ENCODE assay signal across 21 mouse cellular contexts in the genomic region with DNA sequence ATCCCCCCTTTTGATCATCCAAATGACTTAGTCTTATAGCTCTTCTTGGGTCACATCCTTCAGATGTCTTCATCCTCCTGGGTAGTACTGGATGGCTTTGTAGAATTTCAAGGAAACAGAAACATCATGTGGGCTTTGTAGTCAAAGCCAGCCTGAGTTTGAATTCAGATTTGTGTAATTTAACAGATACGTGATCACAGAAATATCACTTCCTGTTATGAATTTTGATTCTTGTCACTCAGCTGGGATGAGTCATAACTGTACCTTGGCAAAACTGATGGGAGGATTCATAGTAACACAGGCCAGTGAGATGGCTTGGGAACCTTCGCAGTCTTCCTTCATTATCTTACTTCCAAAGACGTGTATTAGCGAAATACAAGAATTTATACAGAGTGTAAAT.
DNase-seq lines count a peak whose midpoint lies in the region; ATAC-seq and TF ChIP-seq lines count a peak whose summit lies in the region.
"Had no signal": no experiment of that assay in that cellular context is flagged by ENCODE, and none has a peak within 500 bp of the region (broad histone marks: within the 10 kb centered on the region; RNA-seq: fewer than 3 reads in every experiment).

No protein-coding gene starts in this region.

- no peaks in the 10 kb centered on the region for H3K9me3 ChIP-seq in CH12.LX (replicated peaks; ENCODE audit: low read length)
- no peaks in the 10 kb centered on the region for H3K9me3 ChIP-seq in stomach, postnatal 0 days (ENCODE audit: control insufficient read depth, low read length)
- H3K9me3 ChIP-seq: embryonic facial prominence, embryonic 10.5 days; embryonic facial prominence, embryonic 12.5 days; forebrain, embryonic 13.5 days; forebrain, embryonic 15.5 days had no signal

- H3K79me2 ChIP-seq in CH12.LX (replicated peaks; ENCODE audit: control insufficient read depth, extremely low read depth, insufficient read depth, poor library complexity, severe bottlenecking) = no peaks in the 10 kb centered on the region

- TF ChIP-seq POLR2A in CH12.LX (IDR thresholded peaks at IDR 0.05; ENCODE audit: low read depth, low read length) = no peak

- no peaks in the 10 kb centered on the region for H3K36me3 ChIP-seq in CH12.LX (replicated peaks in 1 of 2; ENCODE audit: control insufficient read depth in 1 of 2, insufficient read depth in 1 of 2, low read length in 1 of 2)
- no peaks in the 10 kb centered on the region for H3K36me3 ChIP-seq in stomach, postnatal 0 days (ENCODE audit: control insufficient read depth, insufficient read depth, low read length)
- H3K36me3 ChIP-seq: embryonic facial prominence, embryonic 10.5 days; embryonic facial prominence, embryonic 12.5 days; forebrain, embryonic 15.5 days had no signal

- no peak for TF ChIP-seq RAD21 in CH12.LX (IDR thresholded peaks at IDR 0.05; ENCODE audit: low read depth, low read length)

- no peaks in the 10 kb centered on the region for H3K4me1 ChIP-seq in CH12.LX (ENCODE audit: control insufficient read depth in 1 of 2, insufficient read depth in 2 of 2)
- H3K4me1 ChIP-seq in stomach, postnatal 0 days (replicated peaks; ENCODE audit: control insufficient read depth, insufficient read depth) = no peaks in the 10 kb centered on the region
- H3K4me1 ChIP-seq: embryonic facial prominence, embryonic 10.5 days; embryonic facial prominence, embryonic 12.5 days; forebrain, embryonic 13.5 days; forebrain, embryonic 15.5 days had no signal

- dilution Hi-C loops in CH12.LX (cut with MboI; ENCODE audit: extremely low pct_ligation_motif_present, extremely low pct_unique_long_range_greater_than_20kb, low sequenced_read_pairs) = no loop called here

- TF ChIP-seq CTCF in CH12.LX (conservative IDR thresholded peaks at IDR 0.05 in 1 of 2, IDR thresholded peaks at IDR 0.05 in 1 of 2; ENCODE audit: low read depth in 2 of 2, low read length in 2 of 2) = no peak
- TF ChIP-seq CTCF in stomach, postnatal 0 days (IDR thresholded peaks at IDR 0.05; ENCODE audit: low read depth) = no peak

- no peak for TF ChIP-seq EP300 in CH12.LX (IDR thresholded peaks at IDR 0.05; ENCODE audit: low read length)
- TF ChIP-seq EP300 in stomach, postnatal 0 days (optimal IDR thresholded peaks at IDR 0.05) = no peak

- H3K27me3 ChIP-seq in CH12.LX (replicated peaks) = no peaks in the 10 kb centered on the region
- no peaks in the 10 kb centered on the region for H3K27me3 ChIP-seq in stomach, postnatal 0 days (ENCODE audit: control insufficient read depth, insufficient read depth, low read length)
- H3K27me3 ChIP-seq: embryonic facial prominence, embryonic 12.5 days; forebrain, embryonic 13.5 days; forebrain, embryonic 15.5 days had no signal

- no peak overlapping the region for H3K27ac ChIP-seq in CH12.LX (ENCODE audit: insufficient read depth, low read depth)
- H3K27ac ChIP-seq in stomach, postnatal 0 days (replicated peaks) = no peak overlapping the region
- H3K27ac ChIP-seq: embryonic facial prominence, embryonic 10.5 days; embryonic facial prominence, embryonic 12.5 days; forebrain, embryonic 13.5 days; forebrain, embryonic 15.5 days had no signal

- no peak overlapping the region for H3K9ac ChIP-seq in CH12.LX (ENCODE audit: insufficient read depth, low read depth)
- H3K9ac ChIP-seq in stomach, postnatal 0 days (ENCODE audit: low read length) = no peak overlapping the region
- H3K9ac ChIP-seq: embryonic facial prominence, embryonic 12.5 days; forebrain, embryonic 13.5 days; forebrain, embryonic 15.5 days; forebrain, postnatal 0 days had no signal

- H3K4me3 ChIP-seq in CH12.LX (replicated peaks in 1 of 3; ENCODE audit: low read depth in 2 of 3, low read length in 2 of 3, poor library complexity in 1 of 3) = no peak overlapping the region
- no peak overlapping the region for H3K4me3 ChIP-seq in stomach, postnatal 0 days (ENCODE audit: low read depth, low read length)
- H3K4me3 ChIP-seq: embryonic facial prominence, embryonic 10.5 days; embryonic facial prominence, embryonic 12.5 days; forebrain, embryonic 13.5 days; forebrain, embryonic 15.5 days had no signal

- H3K4me2 ChIP-seq in CH12.LX (ENCODE audit: insufficient read depth, low read depth, poor library complexity, severe bottlenecking) = no peak overlapping the region
- no peak overlapping the region for H3K4me2 ChIP-seq in stomach, postnatal 0 days (replicated peaks; ENCODE audit: low read depth)
- H3K4me2 ChIP-seq: embryonic facial prominence, embryonic 12.5 days; forebrain, embryonic 13.5 days; forebrain, embryonic 15.5 days had no signal

- intact Hi-C loops in heart, postnatal 10 days (cut with DNase I) = no loop called here

- in situ Hi-C loops in CH12.LX (cut with MboI; ENCODE audit: low pct_ligation_motif_present, low pct_unique_long_range_greater_than_20kb, low sequenced_read_pairs) = no loop called here

- DNase-seq in CD4-positive, CD25-positive, alpha-beta regulatory T cell, adult 2 months (ENCODE audit: low read depth, low spot score) = peak; percentile 51
- DNase-seq in CH12.LX (ENCODE audit: extremely low read depth) (peak; percentile 4), liver (no peak)
- peak; percentile 72 for DNase-seq in induced T-regulatory cell, adult 2 months (ENCODE audit: low read depth)
- DNase-seq in naive thymus-derived CD4-positive, alpha-beta T cell, adult 2 months (ENCODE audit: low read depth) = peak; percentile 18
- DNase-seq in heart, adult 18-20 months = no peak
- no peak for DNase-seq in stomach, postnatal 0 days (ENCODE audit: low spot score)
- DNase-seq in heart, postnatal 10 days = no peak
- DNase-seq: adrenal gland, adult 8-10 months; adrenal gland, postnatal 14 days; adrenal gland, postnatal 36 days; cerebellum, adult 11-12 months; cerebellum, adult 2 months; cerebellum, adult 9-10 months; cerebellum, postnatal 10 days; cerebellum, postnatal 25 days; forebrain, postnatal 0 days had no signal

- whole genome bisulfite sequencing in stomach, postnatal 0 days = 87% methylated on average over 4 of the region's 4 CpGs

- ATAC-seq in stomach, postnatal 0 days (ENCODE audit: low FRiP score, low TSS enrichment) = no peak
- ATAC-seq: forebrain, embryonic 13.5 days; forebrain, embryonic 15.5 days; forebrain, postnatal 0 days had no signal

TF ChIP-seq in CH12.LX, 34 proteins besides CTCF, POLR2A, EP300 and RAD21:
- TF ChIP-seq MEF2A (IDR thresholded peaks at IDR 0.05; ENCODE audit: borderline replicate concordance, low read depth, low read length) (no peak), GABPA (IDR thresholded peaks at IDR 0.05; ENCODE audit: insufficient replicate concordance, low read depth, low read length) (no peak), NRF1 (IDR thresholded peaks at IDR 0.05; ENCODE audit: low read depth, low read length) (no peak), MAX (IDR thresholded peaks at IDR 0.05; ENCODE audit: low read length) (no peak), E2F4 (IDR thresholded peaks at IDR 0.05; ENCODE audit: insufficient replicate concordance, low read depth, low read length) (no peak), JUN (IDR thresholded peaks at IDR 0.05; ENCODE audit: insufficient read depth, low read depth, low read length) (no peak), ZNF384 (IDR thresholded peaks at IDR 0.05; ENCODE audit: low read depth, low read length) (no peak), JUND (conservative IDR thresholded peaks at IDR 0.05; ENCODE audit: low read depth, low read length) (no peak), NELFE (IDR thresholded peaks at IDR 0.05; ENCODE audit: low read depth, low read length) (no peak), CHD2 (IDR thresholded peaks at IDR 0.05; ENCODE audit: low read length) (no peak), ELF1 (IDR thresholded peaks at IDR 0.05; ENCODE audit: low read depth, low read length) (no peak), MYC (IDR thresholded peaks at IDR 0.05; ENCODE audit: low read depth, low read length) (no peak), SIN3A (IDR thresholded peaks at IDR 0.05; ENCODE audit: low read length) (no peak), USF1 (IDR thresholded peaks at IDR 0.05; ENCODE audit: low read depth, low read length) (no peak), HCFC1 (IDR thresholded peaks at IDR 0.05; ENCODE audit: low read depth, low read length) (no peak)

Comparison
In these comparisons a context has a peak if more than half of its experiments do, and no peak if none do; other contexts are left out.
1. DNase-seq: peak in CD4-positive, CD25-positive, alpha-beta regulatory T cell, adult 2 months (single experiment), CH12.LX (single experiment), induced T-regulatory cell, adult 2 months (single experiment) and naive thymus-derived CD4-positive, alpha-beta T cell, adult 2 months (single experiment); none in liver (single experiment), heart, adult 18-20 months (0 of 2), stomach, postnatal 0 days (single experiment) and heart, postnatal 10 days (0 of 2).